Mouse (Mus musculus) kidney, adult 2 months (tissue): Measurements from ENCODE around the gene BC107364.
"Not testable (repeated sequence)": the region's sequence is repeated elsewhere in the genome, so short reads cannot be mapped to it uniquely, and the experiment has no call there.

ENCODE experiments used
- CTCF ChIP-seq: fragments of 200-500 bp; conservative IDR thresholded peaks from 2 replicates; pipeline ENCODE4 v1.5.1; 2011; ENCODE audit warnings: low read depth, mild to moderate bottlenecking, control low read depth, low read length, moderate library complexity, mixed read lengths; ENCODE audit not compliant: insufficient read depth, insufficient read length
- POLR2A ChIP-seq: fragments of 200-500 bp; IDR thresholded peaks from one replicate; pipeline ENCODE4 v1.6.1; 2011; ENCODE audit warnings: low read depth, low read length, control low read depth

DNA sequence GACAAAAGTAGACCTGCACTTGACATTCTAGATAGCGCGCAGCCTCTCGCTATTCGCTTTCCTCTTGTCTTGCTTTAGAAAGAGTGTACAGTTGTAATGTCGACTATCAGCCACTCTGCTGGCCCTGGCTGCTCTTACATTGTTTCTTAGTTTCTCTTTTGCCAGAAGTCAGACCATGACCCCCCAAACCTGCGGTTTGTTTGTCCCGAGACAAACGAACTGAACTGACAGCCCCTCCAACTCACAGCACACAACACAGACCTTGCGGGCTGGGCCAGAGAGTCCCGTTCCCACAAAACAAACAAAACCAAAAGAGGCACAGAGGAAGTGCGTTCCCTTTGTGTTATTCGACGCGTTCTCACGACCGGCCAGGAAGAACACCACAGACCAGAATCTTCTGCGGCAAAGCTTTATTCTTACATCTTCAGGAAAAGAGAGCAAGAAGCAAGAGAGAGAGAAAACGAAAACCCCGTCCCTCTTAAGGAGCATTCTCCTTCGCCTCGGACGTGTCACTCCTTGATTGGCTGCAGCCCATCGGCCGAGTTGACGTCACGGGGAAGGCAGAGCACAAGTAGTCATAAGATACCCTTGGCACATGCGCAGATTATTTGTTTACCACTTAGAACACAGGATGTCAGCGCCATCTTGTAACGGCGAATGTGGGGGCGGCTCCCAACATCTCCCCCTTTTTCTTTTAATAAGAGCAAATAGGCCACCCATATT lies 37.0 kb upstream of the BC107364 start:
- not testable (repeated sequence) for TF ChIP-seq CTCF, POLR2A
